Mouse (Mus musculus): ENCODE results near the gene Stra6.

DNA sequence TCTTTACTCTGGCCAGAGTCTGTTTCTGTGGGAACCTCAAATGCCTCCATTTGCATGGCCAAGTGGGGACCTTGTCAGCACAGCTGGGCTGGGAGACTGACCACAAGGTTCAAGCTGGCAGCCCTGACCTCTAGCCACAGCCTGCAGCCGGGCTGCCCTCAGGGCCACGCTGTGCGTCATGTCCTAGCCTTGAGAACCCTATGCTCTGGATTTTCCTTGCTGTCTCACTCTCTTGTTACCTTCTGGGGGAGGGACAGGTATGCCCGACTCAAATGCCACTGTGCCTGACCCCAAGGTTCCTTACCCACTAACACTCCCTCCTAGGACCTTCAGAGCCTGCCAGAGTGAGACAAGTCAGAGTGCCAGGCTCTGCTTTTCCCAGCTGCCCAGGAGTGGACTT lies 26.6 kb upstream of the Stra6 start:
- TF ChIP-seq ZC3H11A (IDR thresholded peaks at IDR 0.05; ENCODE audit: borderline replicate concordance, low read depth, low read length) (no peak), HCFC1 (IDR thresholded peaks at IDR 0.05; ENCODE audit: borderline replicate concordance, insufficient read depth, low read length) (no peak)

Data from ES-E14 (cell line).